Mouse (Mus musculus) spleen, embryonic (tissue): Measurements from ENCODE around the gene Rplp0.
"Not testable (repeated sequence)": the region's sequence is repeated elsewhere in the genome, so short reads cannot be mapped to it uniquely, and the experiment has no call there.

Experiments
- CTCF ChIA-PET: fragments of 350-600 bp; sonication (Branson Sonifier 250); formaldehyde crosslinking; loops from one replicate; lab custom pipeline; 2022; lab: Charles Lee

The Rplp0 gene

DNA sequence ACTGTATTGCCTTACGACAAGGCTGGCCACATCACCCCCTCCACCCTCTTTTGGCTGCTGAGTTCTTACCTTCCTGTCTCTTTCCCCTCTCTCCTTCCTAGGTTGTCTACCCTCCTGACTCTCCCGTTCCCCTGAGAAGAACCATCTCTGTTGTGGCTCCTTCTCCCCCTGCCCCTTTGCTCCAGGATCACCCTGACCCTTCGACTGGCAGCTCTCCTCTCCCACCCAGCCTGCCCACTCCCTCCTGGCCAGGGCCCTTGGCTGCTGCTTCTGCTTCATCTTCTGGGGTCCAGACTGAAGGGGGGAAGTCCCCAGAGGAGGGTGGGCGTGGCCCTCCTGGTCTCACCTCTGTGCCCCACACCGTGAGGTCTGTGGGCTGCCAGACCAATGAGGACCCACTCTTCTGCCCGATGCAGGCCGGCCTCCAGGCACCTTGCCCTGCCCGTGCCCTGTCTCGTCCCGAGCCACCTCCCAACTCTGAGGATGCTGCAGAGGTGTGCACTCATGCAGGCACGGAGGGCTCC lies 8.7 kb upstream of the Rplp0 start:
- CTCF ChIA-PET = no interaction called here

DNA sequence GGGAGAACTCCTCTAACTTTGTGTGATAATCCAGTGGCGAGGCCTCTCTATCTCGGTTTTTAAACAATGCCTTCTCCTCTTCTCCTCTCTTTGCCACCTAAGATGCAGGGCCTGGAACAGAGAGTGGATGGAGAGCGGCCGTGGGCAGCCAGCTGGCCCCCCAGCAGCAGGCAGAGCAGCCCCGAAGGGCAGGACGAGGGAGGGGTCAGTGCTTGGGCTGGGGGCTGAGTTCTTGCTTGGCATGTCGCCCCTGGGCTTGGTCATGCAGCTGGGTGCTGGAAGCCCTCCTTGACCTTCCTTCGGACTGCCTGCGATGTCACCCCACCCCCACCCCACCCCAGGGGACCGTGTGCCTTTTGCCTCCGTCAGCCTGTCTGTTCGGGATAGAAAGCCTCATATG lies 7.9 kb upstream of the Rplp0 start:
- CTCF ChIA-PET = no interaction called here

DNA sequence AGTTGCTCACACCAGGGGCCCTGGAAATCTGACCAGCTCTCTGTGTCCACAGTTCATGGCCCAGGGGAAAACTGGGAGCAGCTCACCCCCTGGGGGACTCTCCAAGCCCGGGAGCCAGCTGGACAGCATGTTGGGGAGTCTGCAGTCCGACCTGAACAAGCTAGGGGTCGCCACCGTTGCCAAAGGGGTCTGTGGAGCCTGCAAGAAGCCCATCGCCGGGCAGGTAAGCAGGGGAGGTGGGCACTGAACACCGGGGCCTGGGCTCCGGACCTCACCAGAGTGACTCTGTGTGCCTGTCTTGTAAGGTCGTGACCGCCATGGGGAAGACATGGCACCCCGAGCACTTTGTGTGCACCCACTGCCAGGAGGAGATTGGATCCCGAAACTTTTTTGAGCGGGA lies 7.5 kb upstream of the Rplp0 start:
- CTCF ChIA-PET = no interaction called here

DNA sequence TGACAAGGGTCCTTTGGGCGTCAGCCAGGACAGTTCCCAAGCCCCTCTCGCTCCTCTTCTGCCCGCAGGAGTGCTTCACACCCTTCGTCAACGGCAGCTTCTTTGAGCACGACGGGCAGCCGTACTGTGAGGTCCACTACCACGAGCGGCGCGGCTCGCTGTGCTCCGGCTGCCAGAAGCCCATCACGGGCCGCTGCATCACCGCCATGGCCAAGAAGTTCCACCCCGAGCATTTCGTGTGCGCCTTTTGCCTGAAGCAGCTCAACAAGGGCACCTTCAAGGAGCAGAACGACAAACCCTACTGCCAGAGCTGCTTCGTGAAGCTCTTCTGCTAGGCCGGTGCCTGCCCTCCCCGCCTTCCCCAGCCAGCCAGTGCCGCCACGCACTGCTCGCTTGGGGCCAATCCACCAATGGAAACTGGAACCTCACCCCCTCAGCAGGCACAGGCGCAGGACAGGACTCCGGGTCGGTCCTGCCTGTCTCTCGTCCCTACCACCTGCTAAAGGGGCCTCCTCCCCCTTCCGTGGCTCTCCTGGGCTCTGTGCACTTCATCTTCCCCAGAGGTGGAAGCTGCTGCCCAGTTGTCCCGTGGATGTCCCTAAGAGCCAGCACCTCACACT lies 5.4 kb upstream of the Rplp0 start:
- CTCF ChIA-PET = no interaction called here

DNA sequence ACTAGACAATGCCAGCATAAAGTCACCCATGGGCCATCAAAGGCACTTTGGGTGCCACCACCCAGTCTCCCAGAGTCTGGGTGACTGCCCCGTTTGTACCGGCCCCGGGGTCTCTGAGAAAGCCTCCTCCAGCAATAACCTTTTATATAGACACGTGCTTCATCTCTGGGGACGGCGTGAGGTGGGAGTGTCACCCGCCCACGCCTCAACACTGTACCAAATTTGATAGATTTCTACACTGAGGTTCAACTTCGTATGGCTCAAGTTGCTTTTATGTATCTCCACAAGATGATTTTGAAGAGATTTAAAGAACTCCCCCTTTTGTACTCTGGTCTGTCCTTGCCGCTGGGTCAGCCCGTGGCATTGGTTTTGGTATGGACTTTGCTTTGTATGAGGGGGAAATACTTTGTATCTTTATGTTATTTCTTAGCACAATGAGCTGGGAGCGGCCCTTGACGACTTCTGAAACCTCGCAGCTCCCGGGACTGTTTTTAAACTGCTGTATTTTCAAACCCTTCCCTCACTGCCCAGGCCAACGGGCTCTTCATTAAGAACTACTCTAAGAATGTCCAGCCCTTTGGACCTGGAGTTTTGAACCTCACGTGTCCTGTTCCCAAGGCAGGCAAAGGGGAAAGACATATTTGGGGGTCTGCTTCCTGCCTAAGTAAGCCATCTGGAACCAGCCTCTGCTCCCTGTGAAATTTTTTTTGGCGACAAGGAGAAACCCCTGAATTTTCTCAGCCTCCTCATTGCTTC lies 4.6 kb upstream of the Rplp0 start:
- CTCF ChIA-PET = no interaction called here

DNA sequence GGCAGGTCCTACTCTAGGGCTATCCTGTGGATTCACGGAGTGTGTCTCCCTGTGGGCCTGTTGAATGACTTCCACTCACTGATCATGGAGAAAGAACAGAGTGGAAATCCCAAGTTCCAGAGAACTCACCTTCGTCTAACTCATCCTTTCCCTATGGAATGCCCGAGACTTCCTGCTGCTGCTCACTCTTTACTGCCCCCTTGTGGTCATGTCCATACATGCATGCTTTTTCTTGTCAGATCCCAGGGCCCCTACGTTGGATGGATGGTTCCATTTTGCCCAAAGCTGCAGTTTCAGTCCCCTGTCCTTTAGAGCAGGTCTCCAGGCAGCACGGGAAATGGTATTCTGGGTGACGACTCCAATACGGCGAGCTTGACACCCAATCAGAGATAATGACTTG lies 3.0 kb upstream of the Rplp0 start:
- CTCF ChIA-PET = interaction anchor here (0.8 to 1.0 kb wide), 2 partner anchors 9 to 48 kb away, joined by 5 read pairs; partner anchors contain the start of gene Gcn1l1

DNA sequence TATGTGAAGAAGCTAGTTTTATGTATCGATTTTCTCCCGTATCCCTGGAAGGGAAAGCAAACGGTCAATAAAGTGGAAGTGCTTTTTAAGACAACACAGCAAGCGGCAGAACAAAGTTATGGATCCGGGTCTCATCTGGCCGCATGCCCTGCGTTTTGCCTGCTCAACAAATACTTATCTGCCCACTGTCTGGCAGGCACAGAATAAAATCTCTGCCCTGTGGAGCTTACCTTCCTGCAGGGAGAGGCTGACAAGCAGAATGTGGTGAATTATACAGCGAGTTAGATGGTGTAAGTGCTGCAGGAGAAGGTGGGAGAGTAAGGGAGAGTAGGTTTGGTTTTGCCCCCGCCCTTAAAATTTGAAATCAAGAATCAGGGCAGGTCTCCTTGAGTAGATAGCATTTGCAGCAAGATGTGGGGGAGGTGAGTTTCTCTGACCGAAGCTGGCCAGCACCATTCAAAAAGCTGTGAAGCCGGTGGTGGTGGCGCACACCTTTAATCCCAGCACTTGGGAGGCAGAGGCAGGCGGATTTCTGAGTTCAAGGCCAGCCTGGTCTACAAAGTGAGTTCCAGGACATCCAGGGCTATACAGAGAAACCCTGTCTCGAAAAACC lies 979 bp upstream of the Rplp0 start:
- CTCF ChIA-PET = no interaction called here

DNA sequence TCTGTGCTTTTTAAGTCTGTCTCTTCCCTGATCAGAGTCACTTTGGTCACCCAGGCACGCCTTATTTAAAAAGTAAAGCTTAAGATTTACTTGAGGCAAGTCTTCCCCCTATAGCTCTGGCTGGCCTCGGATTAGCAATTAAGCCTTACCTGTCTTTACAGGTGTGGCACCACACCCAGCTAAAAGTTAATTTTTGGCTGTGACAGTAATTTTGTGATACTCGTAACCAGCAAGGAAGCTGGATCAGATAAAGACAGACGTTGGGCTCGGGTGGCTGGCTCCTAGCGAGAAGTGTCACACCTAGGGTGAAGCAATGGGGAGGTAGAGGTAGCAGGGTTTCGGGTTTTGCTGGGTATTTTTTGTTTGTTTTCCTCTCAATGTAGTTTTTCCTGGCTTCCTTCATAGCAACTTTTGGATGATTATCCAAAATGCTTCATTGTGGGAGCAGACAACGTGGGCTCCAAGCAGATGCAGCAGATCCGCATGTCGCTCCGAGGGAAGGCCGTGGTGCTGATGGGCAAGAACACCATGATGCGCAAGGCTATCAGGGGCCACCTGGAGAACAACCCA lies 1.2 kb downstream of the Rplp0 start:
- CTCF ChIA-PET = interaction anchor here (0.7 kb wide), 1 partner anchor 910 kb away, joined by 6 read pairs; no protein-coding TSS in a partner anchor

DNA sequence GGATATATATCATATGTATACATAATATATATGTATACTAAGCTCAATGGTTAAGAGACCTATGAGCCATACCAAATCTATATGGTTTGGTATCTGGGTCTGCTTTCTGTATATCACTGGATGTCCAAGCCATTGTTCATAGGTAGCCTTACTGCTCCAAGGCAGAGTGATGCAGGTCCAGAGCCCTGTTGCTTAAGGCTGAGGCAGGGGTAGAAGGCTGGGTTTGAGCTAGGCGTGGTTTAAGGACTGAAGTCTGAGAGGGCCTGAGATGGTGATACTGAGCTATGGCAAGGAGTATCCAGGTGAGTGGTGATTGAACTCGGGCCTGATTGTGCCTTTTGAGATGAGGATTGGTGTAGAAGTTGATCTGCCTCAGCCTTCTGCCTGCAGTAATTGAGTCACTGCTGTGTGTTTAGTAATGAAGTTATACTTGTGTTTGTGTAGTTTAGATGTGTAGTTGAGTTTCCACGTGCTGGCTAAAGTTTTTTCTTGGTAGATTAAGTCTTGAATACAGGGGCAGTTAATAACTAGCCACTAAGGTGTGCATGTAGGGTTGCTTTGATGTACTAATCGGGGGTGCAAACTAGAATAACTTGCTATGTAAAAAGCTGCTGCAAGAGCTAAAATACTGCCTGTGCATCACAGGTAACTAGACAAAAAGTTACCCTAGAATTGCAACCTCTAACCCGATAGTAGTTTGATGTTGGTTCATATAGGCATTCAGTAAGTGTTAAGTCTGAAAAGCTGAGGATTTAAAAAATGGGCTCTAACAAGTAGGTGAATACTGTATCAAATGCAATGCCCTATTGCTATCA lies 4.7 kb downstream of the Rplp0 start:
- CTCF ChIA-PET = interaction anchor here (1.2 kb wide), 1 partner anchor 8 kb away, joined by 5 read pairs; no protein-coding TSS in a partner anchor

DNA sequence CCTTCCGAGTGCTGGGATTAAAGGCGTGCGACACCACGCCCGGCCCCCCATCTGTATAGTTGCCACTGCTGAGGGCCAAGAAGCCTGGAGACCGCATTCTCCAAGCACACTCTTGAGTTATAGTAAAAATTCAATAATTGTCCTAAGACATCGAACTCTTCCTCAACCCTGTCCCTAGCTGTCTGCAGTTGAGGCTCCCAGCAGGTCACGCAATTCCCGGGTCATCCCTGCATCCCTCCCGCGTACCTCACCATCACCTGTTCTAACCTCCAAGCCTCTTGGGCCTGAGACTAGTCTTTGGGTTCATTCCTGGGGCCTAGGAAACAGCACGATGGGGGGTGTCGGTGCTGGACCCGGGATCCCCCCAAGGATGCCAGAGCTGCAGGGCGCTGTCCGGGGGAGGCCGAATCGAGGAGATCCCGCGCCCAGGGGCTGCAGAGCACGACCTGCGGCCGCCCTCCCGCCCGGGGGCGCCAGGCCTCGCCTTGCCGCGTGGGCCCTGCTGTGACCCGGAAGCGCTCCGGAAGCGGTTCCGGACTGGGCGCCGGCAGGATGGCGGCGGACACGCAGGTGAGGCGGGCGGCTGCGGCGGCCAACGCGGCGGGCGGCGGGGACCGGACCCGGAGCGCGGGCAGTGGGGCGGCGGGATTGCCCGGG lies 5.6 kb downstream of the Rplp0 start, which contains the start of gene Gcn1l1:
Gcn1l1 (plus strand) TSS at position 518 of the 657 bp plus-strand sequence.
- CTCF ChIA-PET = interaction anchor here (0.5 to 1.5 kb wide), 3 partner anchors 9 to 835 kb away, joined by 3 to 5 read pairs (median 3); no protein-coding TSS in a partner anchor

DNA sequence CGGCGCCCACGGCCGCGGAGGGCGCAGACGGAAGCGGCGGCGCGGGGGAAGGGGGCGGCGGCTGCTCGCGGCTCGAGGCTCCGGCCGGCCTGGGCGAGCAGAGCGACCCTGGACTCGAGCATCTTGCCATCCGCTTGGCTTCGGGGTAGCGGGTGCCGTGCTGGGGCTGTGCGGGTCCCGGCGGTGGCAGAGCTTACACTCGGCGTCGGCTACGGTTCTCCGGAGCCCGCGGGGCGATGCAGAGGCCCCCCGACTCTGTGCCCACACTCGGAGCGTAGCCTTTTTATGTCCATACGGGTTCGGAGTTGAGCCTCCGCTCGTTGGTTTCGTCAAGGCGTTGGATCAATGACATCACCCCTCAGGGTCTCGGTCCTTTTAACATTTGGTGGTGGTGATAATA lies 6.1 kb downstream of the Rplp0 start:
- CTCF ChIA-PET = interaction anchor here (0.5 to 1.5 kb wide), 3 partner anchors 9 to 836 kb away, joined by 3 to 5 read pairs (median 3); no protein-coding TSS in a partner anchor

DNA sequence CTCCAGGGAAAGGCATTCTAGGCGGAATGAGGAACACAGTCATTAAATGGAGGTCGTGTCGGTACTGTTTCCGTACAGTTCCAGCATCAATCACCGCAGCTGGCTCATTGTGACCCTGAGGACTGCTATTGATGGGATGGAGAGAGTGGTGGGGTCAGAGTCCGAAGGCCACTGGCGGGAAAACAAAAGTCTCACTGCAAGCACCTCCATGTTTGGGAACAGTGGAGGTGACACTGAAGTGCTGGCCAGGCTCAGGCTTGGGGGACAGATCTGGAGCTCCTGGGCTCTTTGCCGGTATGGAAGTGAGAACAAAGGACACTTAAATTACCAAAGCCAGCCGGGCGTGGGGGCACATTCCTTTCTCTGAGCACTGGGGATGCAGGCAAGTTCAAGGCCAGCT lies 9.4 kb downstream of the Rplp0 start:
- CTCF ChIA-PET = no interaction called here

DNA sequence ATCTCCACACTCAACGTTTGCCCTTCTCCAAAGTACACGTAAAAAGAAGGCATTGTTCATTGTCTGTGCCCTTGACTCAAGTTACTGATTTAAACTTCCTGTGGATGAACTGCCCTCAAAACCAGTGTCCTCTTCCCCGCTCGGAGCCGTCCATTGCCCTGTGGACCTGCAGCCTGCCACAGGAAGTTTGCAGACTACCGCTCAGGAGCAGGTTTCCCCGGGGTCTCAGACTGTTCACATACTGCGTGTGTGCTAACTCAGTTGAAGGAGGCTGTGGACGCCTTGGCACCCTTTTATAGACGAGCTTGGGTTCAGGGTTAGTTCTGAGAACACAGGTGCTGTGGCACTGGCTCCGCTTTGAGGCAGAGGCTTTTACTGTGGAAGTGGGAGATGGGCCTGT lies 10.0 kb downstream of the Rplp0 start:
- CTCF ChIA-PET = no interaction called here

DNA sequence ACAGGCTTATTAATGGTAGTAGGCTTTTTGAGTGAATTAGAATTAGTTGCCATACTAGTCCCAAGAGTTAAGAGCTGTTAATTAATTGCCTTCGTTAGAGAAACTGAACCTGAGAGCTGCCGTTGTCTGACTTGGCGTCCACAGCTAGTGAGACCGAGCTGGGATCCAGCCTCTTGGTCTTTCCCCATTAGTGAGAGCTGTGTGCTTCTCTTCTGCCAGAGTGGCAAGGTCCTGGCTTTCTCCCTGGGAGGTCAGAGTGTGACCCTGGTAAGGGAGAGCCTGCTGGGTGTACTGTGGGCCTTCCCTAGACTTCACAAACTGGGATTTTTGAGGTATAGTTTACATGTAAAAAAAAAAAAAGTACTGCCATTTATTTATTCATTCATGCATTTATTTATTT lies 10.5 kb downstream of the Rplp0 start:
- CTCF ChIA-PET = interaction anchor here (0.6 kb wide), 1 partner anchor 209 kb away, joined by 15 read pairs; no protein-coding TSS in a partner anchor

DNA sequence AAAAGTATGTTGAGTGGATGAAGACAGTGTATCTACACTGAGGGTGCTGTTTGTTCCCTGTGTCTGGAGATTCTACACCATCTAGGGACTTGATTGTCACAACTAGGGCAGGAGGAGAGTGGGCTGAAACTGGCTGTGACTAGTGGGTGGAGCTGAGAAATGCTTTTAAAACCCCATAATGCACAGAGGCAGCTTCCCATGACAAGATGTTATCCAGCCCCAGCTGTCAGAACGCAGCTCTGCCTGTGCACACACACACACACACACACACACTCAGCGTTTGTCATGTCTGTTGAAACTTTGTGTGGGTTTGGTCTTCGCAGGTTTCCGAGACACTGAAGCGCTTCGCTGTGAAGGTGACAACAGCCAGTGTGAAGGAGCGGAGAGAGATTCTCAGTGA lies 11.8 kb downstream of the Rplp0 start:
- CTCF ChIA-PET = no interaction called here

DNA sequence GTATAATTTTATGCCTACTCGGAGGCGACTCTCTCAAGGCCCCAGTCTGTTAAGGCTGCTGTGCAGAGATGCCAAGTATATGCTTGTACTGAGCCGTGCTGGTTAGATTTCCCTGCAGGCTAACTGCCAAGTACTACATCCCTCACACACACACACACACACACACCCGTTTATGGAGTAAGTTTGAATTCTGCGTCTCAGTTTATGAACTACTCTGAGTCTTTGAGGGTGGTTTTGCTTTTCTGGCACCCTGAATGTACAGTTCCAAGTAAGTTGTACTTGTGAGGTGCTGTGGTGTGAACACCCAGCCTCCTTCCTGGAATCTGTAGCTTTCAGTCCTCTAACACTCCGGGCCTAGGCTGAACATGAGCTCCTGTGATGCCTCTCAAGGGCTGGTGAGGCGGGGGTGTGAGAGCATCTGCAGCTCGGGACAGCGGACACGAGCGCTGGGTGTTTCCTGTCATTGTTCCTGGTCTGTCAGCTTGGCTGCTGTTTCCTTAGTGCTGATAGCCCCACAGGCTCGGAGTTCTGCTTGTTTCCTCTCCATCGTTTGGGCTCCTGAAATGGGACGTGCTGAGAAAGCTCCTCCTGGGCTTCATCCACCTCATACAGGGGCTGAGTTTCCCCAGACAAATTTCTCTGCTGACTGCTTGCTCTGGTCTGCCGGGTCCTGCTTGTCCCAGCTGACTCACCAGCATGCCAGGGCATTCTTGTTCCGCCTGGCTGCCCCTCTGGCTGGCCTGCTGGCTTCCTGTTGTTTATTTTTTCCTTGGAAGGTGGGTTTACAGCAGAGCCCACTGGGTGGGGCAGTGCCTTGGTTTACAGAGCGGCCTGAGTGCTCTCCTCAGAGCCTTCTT lies 13.6 kb downstream of the Rplp0 start:
- CTCF ChIA-PET = no interaction called here

DNA sequence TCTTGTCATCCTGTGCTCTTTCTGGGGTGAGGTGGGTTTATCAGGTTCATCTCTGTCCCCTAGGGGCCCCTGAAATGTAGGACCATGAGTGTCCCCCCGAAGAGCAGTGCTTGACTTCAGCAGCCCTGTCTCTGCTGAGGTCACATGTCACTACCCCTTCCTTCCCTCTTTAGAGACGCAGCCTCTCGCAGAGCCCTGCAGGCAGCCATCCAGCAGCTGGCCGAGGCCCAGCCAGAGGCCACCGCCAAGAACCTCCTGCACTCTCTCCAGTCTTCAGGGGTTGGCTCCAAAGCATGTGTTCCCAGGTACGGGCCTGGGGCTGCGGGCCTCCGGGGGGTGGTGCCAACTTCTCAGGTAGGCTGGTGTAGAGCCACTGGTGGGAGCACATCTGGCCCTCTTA lies 15.7 kb downstream of the Rplp0 start:
- CTCF ChIA-PET = no interaction called here

DNA sequence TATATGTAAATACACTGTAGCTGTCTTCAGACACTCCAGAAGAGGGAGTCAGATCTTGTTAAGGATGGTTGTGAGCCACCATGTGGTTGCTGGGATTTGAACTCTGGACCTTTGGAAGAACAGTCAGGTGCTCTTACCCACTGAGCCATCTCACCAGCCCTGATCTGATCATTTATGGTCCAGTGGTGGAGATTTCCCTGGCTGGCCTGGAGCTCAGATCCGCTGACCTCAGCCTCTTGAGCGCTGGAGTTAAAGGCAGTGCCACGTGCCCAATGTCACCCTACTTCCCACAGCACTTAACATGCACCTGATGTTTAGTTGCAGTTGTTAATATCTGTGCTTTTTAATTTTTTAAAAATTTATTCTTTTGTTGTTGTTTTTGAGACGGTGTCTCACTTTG lies 18.4 kb downstream of the Rplp0 start:
- CTCF ChIA-PET = not testable (repeated sequence)

DNA sequence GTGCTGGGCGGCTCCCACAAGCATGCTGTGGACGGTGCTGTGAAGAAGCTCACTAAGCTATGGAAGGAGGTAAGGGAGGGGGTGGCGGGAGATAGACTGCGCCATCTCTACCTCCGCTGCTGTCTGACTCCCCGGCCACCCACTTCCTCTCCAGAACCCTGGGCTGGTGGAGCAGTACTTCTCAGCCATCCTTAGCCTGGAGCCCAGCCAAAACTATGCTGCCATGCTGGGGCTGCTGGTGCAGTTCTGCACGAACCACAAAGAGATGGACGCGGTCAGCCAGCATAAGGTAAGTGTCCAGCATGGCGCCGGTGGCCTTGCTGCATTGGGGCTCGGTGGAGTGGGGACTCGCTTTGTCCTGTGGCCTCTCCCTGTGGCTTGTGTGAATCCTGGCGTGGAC lies 19.7 kb downstream of the Rplp0 start:
- CTCF ChIA-PET = no interaction called here

DNA sequence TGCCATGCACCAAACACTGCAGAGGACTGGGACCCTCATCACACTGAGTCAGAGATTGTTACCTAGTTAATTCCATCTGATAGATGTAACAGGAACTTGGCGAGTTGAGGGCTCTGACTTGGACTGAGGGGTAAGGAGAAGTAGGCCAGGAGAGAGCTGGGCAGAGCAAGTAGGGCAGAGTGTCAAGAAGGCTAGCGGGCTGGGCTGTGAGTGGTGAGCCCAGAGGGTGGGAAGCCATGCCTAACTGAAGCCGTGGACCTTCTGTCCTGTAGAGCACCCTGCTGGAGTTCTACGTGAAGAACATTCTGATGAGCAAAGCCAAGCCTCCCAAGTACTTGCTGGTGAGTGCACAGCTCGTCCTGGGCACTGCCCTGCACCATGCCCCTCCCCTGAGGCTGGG lies 20.1 kb downstream of the Rplp0 start:
- CTCF ChIA-PET = no interaction called here
